Mouse (Mus musculus) heart, embryonic 14.5 days (tissue): ENCODE data around the gene Nfyc. TPM values are rescaled to one million over a fixed set of nuclear protein-coding genes. Genes with fewer than 3 reads are reported as not detected.

Experiments
- ATAC-seq: fragments of 200-750 bp; cut with Nextera tagmentation; 2 replicates; pipeline ENCODE4 v1.8.0; 2017; ENCODE audit warnings: low read depth, moderate TSS enrichment; ENCODE audit not compliant: insufficient number of reproducible peaks, insufficient read depth, low FRiP score
- H3K27ac ChIP-seq, 2 experiments: fragments of 200-500 bp in 1 of 2; fragments of 300-500 bp in 1 of 2; sonication (generic) in 1 of 2; replicated peaks in 1 of 2; 2 replicates each; pipeline ENCODE4 v1.5.1; 2012 to 2014; ENCODE audit warnings: low read depth in 2 of 2, low read length in 2 of 2, control low read depth in 1 of 2, mild to moderate bottlenecking in 1 of 2, mixed read lengths in 1 of 2; ENCODE audit not compliant: control insufficient read depth in 1 of 2, insufficient read depth in 1 of 2
- H3K27me3 ChIP-seq: fragments of 300-500 bp; sonication (generic); 2 replicates; pipeline ENCODE4 v1.6.1; 2014; ENCODE audit warnings: mild to moderate bottlenecking, low read length, control low read depth; ENCODE audit not compliant: control insufficient read depth, insufficient read depth
- H3K36me3 ChIP-seq: fragments of 300-500 bp; sonication (generic); 2 replicates; pipeline ENCODE4 v1.6.1; 2014; ENCODE audit warnings: mild to moderate bottlenecking, control low read depth, low read length, mixed read lengths; ENCODE audit not compliant: control insufficient read depth, insufficient read depth
- H3K4me1 ChIP-seq, 2 experiments: fragments of 200-500 bp in 1 of 2; fragments of 300-500 bp in 1 of 2; sonication (generic) in 1 of 2; 2 replicates each; pipeline ENCODE4 v1.6.1; 2012 to 2014; ENCODE audit warnings: low read length in 2 of 2, control low read depth in 1 of 2, mixed read lengths in 1 of 2; ENCODE audit not compliant: control insufficient read depth in 2 of 2, insufficient read depth in 2 of 2
- H3K4me2 ChIP-seq: fragments of 300-500 bp; sonication (generic); 2 replicates; pipeline ENCODE4 v1.6.1; 2014; ENCODE audit warnings: mild to moderate bottlenecking, low read length
- H3K4me3 ChIP-seq, 2 experiments: fragments of 200-500 bp in 1 of 2; fragments of 300-500 bp in 1 of 2; sonication (generic) in 1 of 2; 2 replicates each; pipeline ENCODE4 v1.5.1; 2012 to 2014; ENCODE audit warnings: low read length in 2 of 2, mild to moderate bottlenecking in 2 of 2, control low read depth in 1 of 2, low read depth in 1 of 2, moderate library complexity in 1 of 2; ENCODE audit not compliant: control insufficient read depth in 1 of 2, insufficient read depth in 1 of 2
- H3K9ac ChIP-seq: fragments of 300-500 bp; sonication (generic); 2 replicates; pipeline ENCODE4 v1.6.1; 2014; ENCODE audit warnings: mild to moderate bottlenecking, low read length
- H3K9me3 ChIP-seq: fragments of 300-500 bp; sonication (generic); 2 replicates; pipeline ENCODE4 v1.6.1; 2016; ENCODE audit warnings: low read length, control low read depth; ENCODE audit not compliant: control insufficient read depth
- WGBS: fragments of 180-500 bp; shearing (Covaris S2); extraction: QIAGEN DNeasy Blood & Tissue Kit; methylation state at CpG from one replicate; pipeline ENCODE4 v1.1.7; 2014; 5-methylcytosine and 5-hydroxymethylcytosine counted together
- polyA plus RNA-seq: library from polyadenylated mRNA; unstranded; fragments of >200 nt; fragmentation: Nextera tagmentation; extraction: Ambion mirVana; gene quantifications from 2 replicates; pipeline ENCODE4 v1.2.1, GENCODE M21; 2014

Gene Nfyc
- polyA plus RNA-seq, 1 experiment from 2014 or later = 107 TPM

- Histone ChIP-seq H3K9ac (no peak overlapping the region), H3K4me3 (no peak overlapping the region), H3K27ac (no peak overlapping the region), H3K36me3 (no peaks in the 10 kb centered on the region), H3K4me2 (no peak overlapping the region), H3K9me3 (no peaks in the 10 kb centered on the region), H3K27me3 (peaks cover 2% of the 10 kb centered on the region; the same call in 1 of the 2 replicates), H3K4me1 (no peaks in the 10 kb centered on the region)
- ATAC-seq = no peak
- WGBS = 77% methylated on average over 5 of the region's 5 CpGs
These were observed 36.9 kb upstream of the Nfyc start for GRCm38 (mm10) chr4:120868246-120868645.

GRCm38 (mm10) chr4:120866211-120866610 lies 34.8 kb upstream of the Nfyc start:
- Histone ChIP-seq H3K4me1 (peaks cover under 1 to 3% of the 10 kb centered on the region in 2 experiments; a peak in 2 of 4 replicates), H3K27me3 (no peaks in the 10 kb centered on the region; the same call in 1 of the 2 replicates), H3K9ac (no peak overlapping the region), H3K9me3 (no peaks in the 10 kb centered on the region), H3K36me3 (no peaks in the 10 kb centered on the region), H3K4me2 (no peak overlapping the region), H3K4me3 (no peak overlapping the region), H3K27ac (no peak overlapping the region)
- WGBS = 5% methylated on average over 6 of the region's 6 CpGs
- ATAC-seq = no peak

GRCm38 (mm10) chr4:120859865-120860264 lies 28.5 kb upstream of the Nfyc start:
- Histone ChIP-seq H3K36me3 (no peaks in the 10 kb centered on the region), H3K27me3 (peaks cover 16% of the 10 kb centered on the region), H3K9ac (no peak overlapping the region), H3K4me2 (0 out of 2 replicates have a peak overlapping the region, but pooled peaks have one; percentile 7), H3K4me3 (no peak overlapping the region), H3K27ac (no peak overlapping the region), H3K4me1 (peaks cover 8 to 16% of the 10 kb centered on the region in 2 experiments), H3K9me3 (no peaks in the 10 kb centered on the region)
- 15% methylated on average over 7 of the region's 7 CpGs for WGBS
- no peak for ATAC-seq

- no peak overlapping the region for H3K4me2 ChIP-seq
- no peak overlapping the region for H3K9ac ChIP-seq
- peaks cover 8 to 15% of the 10 kb centered on the region in 2 experiments for H3K4me1 ChIP-seq
- peaks cover 49% of the 10 kb centered on the region for H3K27me3 ChIP-seq
- peaks cover 5% of the 10 kb centered on the region; the same call in 1 of the 2 replicates for H3K9me3 ChIP-seq
- H3K36me3 ChIP-seq = no peaks in the 10 kb centered on the region
- H3K4me3 ChIP-seq = no peak overlapping the region
- WGBS = 37% methylated on average over 5 of the region's 5 CpGs
- ATAC-seq = no peak
- H3K27ac ChIP-seq = no peak overlapping the region
These were observed 25.0 kb upstream of the Nfyc start for GRCm38 (mm10) chr4:120856376-120856775.

GRCm38 (mm10) chr4:120855360-120856060 lies 24.1 kb upstream of the Nfyc start:
- Histone ChIP-seq H3K9ac (no peak overlapping the region), H3K9me3 (peaks cover 5% of the 10 kb centered on the region; the same call in 1 of the 2 replicates), H3K27ac (no peak overlapping the region), H3K4me2 (peak overlapping the region; percentile 92), H3K27me3 (peaks cover 50% of the 10 kb centered on the region), H3K4me1 (peaks cover 5 to 8% of the 10 kb centered on the region in 2 experiments), H3K36me3 (no peaks in the 10 kb centered on the region), H3K4me3 (peak overlapping the region in 1 of 2 experiments; percentile 51; a peak in 2 of 4 replicates)
- no peak for ATAC-seq
- WGBS = 37% methylated on average over 7 of the region's 7 CpGs

- Histone ChIP-seq H3K4me1 (peaks cover under 1 to 2% of the 10 kb centered on the region in 2 experiments; a peak in 3 of 4 replicates), H3K9me3 (peaks cover 5% of the 10 kb centered on the region; the same call in 1 of the 2 replicates), H3K27ac (no peak within 1 kb of the TSS), H3K36me3 (no peaks in the 10 kb centered on the region), H3K27me3 (peaks cover 50% of the 10 kb centered on the region), H3K4me3 (peak within 1 kb of the TSS; percentile 47 to 51), H3K9ac (peak within 1 kb of the TSS; percentile 63), H3K4me2 (peak within 1 kb of the TSS; percentile 92)
- 2% methylated on average over 62 of the region's 68 CpGs for WGBS
- peak; percentile 63 for ATAC-seq
These were observed 23.4 kb upstream of the Nfyc start, which contains the start of gene Rims3 for GRCm38 (mm10) chr4:120854588-120855319. Gene Rims3, plus strand, starts transcription at chr4:120854816.

GRCm38 (mm10) chr4:120850946-120851345 lies 19.6 kb upstream of the Nfyc start:
- Histone ChIP-seq H3K4me3 (no peak overlapping the region), H3K9me3 (peaks cover 5% of the 10 kb centered on the region; the same call in 1 of the 2 replicates), H3K4me2 (no peak overlapping the region), H3K36me3 (no peaks in the 10 kb centered on the region), H3K4me1 (no peaks in the 10 kb centered on the region), H3K9ac (no peak overlapping the region), H3K27ac (no peak overlapping the region), H3K27me3 (peaks cover 56% of the 10 kb centered on the region)
- 4% methylated on average over 10 of the region's 10 CpGs for WGBS
- ATAC-seq = no peak
